19 mouse cellular contexts compared by ENCODE assay signal in the genomic region with DNA sequence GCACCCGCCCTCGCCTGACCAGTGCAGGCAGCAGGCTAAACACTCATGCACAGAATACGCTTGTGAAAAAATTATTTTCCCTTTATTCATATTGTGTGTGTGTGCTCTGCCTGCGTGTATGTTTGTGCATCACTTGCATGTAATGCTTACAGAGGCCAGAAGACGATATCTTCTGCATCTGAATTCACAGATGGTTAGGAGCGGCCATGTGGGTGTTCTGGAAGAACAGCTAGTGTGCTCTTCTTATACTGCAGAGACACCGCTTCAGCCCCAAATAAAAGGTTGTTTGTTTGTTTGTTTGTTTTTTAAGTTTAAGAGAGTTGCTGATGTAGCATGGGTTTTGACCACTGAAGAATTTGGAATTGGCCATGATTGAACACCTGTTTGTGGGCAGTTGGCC. TPM values are rescaled to one million over a fixed set of nuclear protein-coding genes. Genes with fewer than 3 reads are reported as not detected.
A peak's percentile ranks its signal among the peaks of the same experiment; 100 is the strongest.
DNase-seq lines count a peak whose midpoint lies in the region; ATAC-seq and TF ChIP-seq lines count a peak whose summit lies in the region.
"Had no signal": no experiment of that assay in that cellular context is flagged by ENCODE, and none has a peak within 500 bp of the region (broad histone marks: within the 10 kb centered on the region; RNA-seq: fewer than 3 reads in every experiment).

No protein-coding gene starts in this region.

- H3K36me3 ChIP-seq in G1E (replicated peaks): peaks cover 18% of the 10 kb centered on the region
- H3K36me3 ChIP-seq in macrophage (ENCODE audit: inconsistent target): no peaks in the 10 kb centered on the region
- H3K36me3 ChIP-seq in intestine, embryonic 15.5 days: no peaks in the 10 kb centered on the region
- H3K36me3 ChIP-seq: forebrain, embryonic 12.5 days; hindbrain, embryonic 12.5 days had no signal

- no peaks in the 10 kb centered on the region for H3K9me3 ChIP-seq in G1E (replicated peaks)
- no peaks in the 10 kb centered on the region for H3K9me3 ChIP-seq in intestine, embryonic 15.5 days
- H3K9me3 ChIP-seq: forebrain, embryonic 12.5 days; heart, embryonic 10.5 days; hindbrain, embryonic 12.5 days; limb, embryonic 10.5 days had no signal

- H3K4me2 ChIP-seq in intestine, embryonic 15.5 days (replicated peaks): no peak overlapping the region
- H3K4me2 ChIP-seq: forebrain, embryonic 12.5 days; hindbrain, embryonic 12.5 days; midbrain, embryonic 11.5 days had no signal

- H3K79me2 ChIP-seq in macrophage (ENCODE audit: inconsistent target): peaks cover 100% of the 10 kb centered on the region

- no peaks in the 10 kb centered on the region for H3K27me3 ChIP-seq in G1E (ENCODE audit: insufficient read depth, low read length)
- no peaks in the 10 kb centered on the region for H3K27me3 ChIP-seq in intestine, embryonic 15.5 days (replicated peaks)
- H3K27me3 ChIP-seq: forebrain, embryonic 12.5 days; hindbrain, embryonic 12.5 days had no signal

- 96% methylated on average over 5 of the region's 7 CpGs for WGBS in macrophage (ENCODE audit: missing documents)
- WGBS in intestine, embryonic 15.5 days: 89% methylated on average over 7 of the region's 7 CpGs

- TF ChIP-seq CTCF in G1E (IDR thresholded peaks at IDR 0.05; ENCODE audit: low read depth, low read length): no peak
- no peak for TF ChIP-seq CTCF in bone marrow macrophage, adult 2 months (IDR thresholded peaks at IDR 0.05; ENCODE audit: low read depth, low read length)

- TF ChIP-seq POLR2A in bone marrow macrophage, adult 2 months (IDR thresholded peaks at IDR 0.05; ENCODE audit: borderline replicate concordance, low read depth, low read length): no peak

- ATAC-seq in G1E (ENCODE audit: extremely low read depth, insufficient number of reproducible peaks, low FRiP score, poor library complexity, severe bottlenecking): peak; percentile 42; the same call in 1 of the 2 replicates
- ATAC-seq in intestine, embryonic 15.5 days: no peak

- peaks cover 62% of the 10 kb centered on the region for H3K4me1 ChIP-seq in G1E (ENCODE audit: insufficient read depth, low read depth, low read length)
- peaks cover 53% of the 10 kb centered on the region for H3K4me1 ChIP-seq in bone marrow macrophage, adult 2 months (ENCODE audit: control insufficient read depth, insufficient read depth, low read length)
- peaks cover 20% of the 10 kb centered on the region for H3K4me1 ChIP-seq in intestine, embryonic 15.5 days (replicated peaks)

- DNase-seq in layer of hippocampus, adult 9-11 months: peak; percentile 52
- no peak for DNase-seq in layer of hippocampus, adult 9-10 months (ENCODE audit: low spot score)
- DNase-seq in G1E (ENCODE audit: low spot score): no peak
- no peak for DNase-seq in cerebellum, adult 8-10 months
- DNase-seq: adrenal gland, postnatal 36 days; cerebellum, adult 9-11 months; gastrocnemius, postnatal 25 days; heart, postnatal 10 days; kidney, postnatal 4 days; lung, postnatal 14 days; thymus, postnatal 14 days had no signal

- no peak overlapping the region for H3K9ac ChIP-seq in intestine, embryonic 15.5 days
- H3K9ac ChIP-seq: forebrain, embryonic 12.5 days; hindbrain, embryonic 12.5 days had no signal

- peak overlapping the region; percentile 56; the same call in 1 of the 2 replicates for H3K27ac ChIP-seq in bone marrow macrophage, adult 2 months (ENCODE audit: insufficient read depth, low read depth, low read length)
- H3K27ac ChIP-seq in macrophage: peak overlapping the region; percentile 19; the same call in 1 of the 2 replicates
- H3K27ac ChIP-seq in intestine, embryonic 15.5 days: no peak overlapping the region
- H3K27ac ChIP-seq: forebrain, embryonic 12.5 days; heart, embryonic 10.5 days; hindbrain, embryonic 12.5 days; limb, embryonic 10.5 days had no signal

- H3K4me3 ChIP-seq in G1E (ENCODE audit: low read depth, low read length) (peak overlapping the region; percentile 56; the same call in 1 of the 2 replicates), macrophage (ENCODE audit: inconsistent target) (no peak overlapping the region)
- H3K4me3 ChIP-seq in bone marrow macrophage, adult 2 months (ENCODE audit: insufficient read depth, low read length): no peak overlapping the region
- H3K4me3 ChIP-seq in intestine, embryonic 15.5 days (replicated peaks): no peak overlapping the region
- H3K4me3 ChIP-seq: forebrain, embryonic 12.5 days; heart, embryonic 10.5 days; hindbrain, embryonic 12.5 days; limb, embryonic 10.5 days had no signal

RNA-seq across cellular contexts. Expression of a gene that starts 10.1 kb away (rescaled TPM):
- total RNA-seq in G1E (2014; fragmentation: Nextera tagmentation) (64.4 and 86.9 TPM in 2 replicates), G1E (2017) (81.3 and 85.5 TPM in 2 replicates)
- polyA plus RNA-seq in G1E (2012) (11.8 and 14.3 TPM in 2 replicates), macrophage (2018) (20.9 to 27.9 TPM (median 25.2 TPM) in 3 replicates)
- polyA plus RNA-seq in bone marrow macrophage, adult 2 months (2012; ENCODE audit: insufficient read depth, insufficient read length, missing spikeins): 32.0 and 40.5 TPM in 2 replicates
- 100 to 1,000 TPM in 17 of 26 experiments, 10 to 100 TPM in 9; 58.2 to 223 (median 117) TPM for total RNA-seq in macrophage (2018; cell fraction: chromatin; rRNA removed)
- total RNA-seq in macrophage (2018; cell fraction: cytosol; rRNA removed): 10 to 100 TPM; 16.4 to 39.8 (median 27.7) TPM
- total RNA-seq in macrophage (2018; cell fraction: nucleus; rRNA removed): 100 to 1,000 TPM in 8 of 26 experiments, 10 to 100 TPM in 18; 41.1 to 163 (median 73.0) TPM
- polyA plus RNA-seq in intestine, embryonic 15.5 days (2015; fragmentation: Nextera tagmentation; extraction: Ambion mirVana): 39.3 and 39.8 TPM in 2 replicates

RNA-seq across cellular contexts. Expression of a gene that starts 59.1 kb away (rescaled TPM):
- total RNA-seq in G1E (2014; fragmentation: Nextera tagmentation): 85.7 and 96.5 TPM in 2 replicates
- 102 and 108 TPM in 2 replicates for total RNA-seq in G1E (2017)
- 12.1 and 16.8 TPM in 2 replicates for polyA plus RNA-seq in G1E (2012)
- polyA plus RNA-seq in bone marrow macrophage, adult 2 months (2012; ENCODE audit: insufficient read depth, insufficient read length, missing spikeins): 36.1 TPM in 2 replicates
- 100 to 1,000 TPM in 23 of 26 experiments, 10 to 100 TPM in 3; 65.0 to 266 (median 161) TPM for total RNA-seq in macrophage (2018; cell fraction: chromatin; rRNA removed)
- 10 to 100 TPM; 18.6 to 35.8 (median 27.7) TPM for total RNA-seq in macrophage (2018; cell fraction: cytosol; rRNA removed)
- total RNA-seq in macrophage (2018; cell fraction: nucleus; rRNA removed): 100 to 1,000 TPM in 9 of 26 experiments, 10 to 100 TPM in 17; 38.0 to 158 (median 79.9) TPM
- 23.2 to 27.4 TPM (median 24.0 TPM) in 3 replicates for polyA plus RNA-seq in macrophage (2018)
- 45.3 and 51.1 TPM in 2 replicates for polyA plus RNA-seq in intestine, embryonic 15.5 days (2015; fragmentation: Nextera tagmentation; extraction: Ambion mirVana)
